Mouse (Mus musculus) liver, adult 2 months (tissue): Measurements from ENCODE around the gene Gm13030.

Source experiments
- CTCF ChIP-seq: fragments of 200-500 bp; IDR thresholded peaks from 2 replicates; pipeline ENCODE4 v1.5.1; 2011; ENCODE audit warnings: low read depth, low read length, control low read depth
- POLR2A ChIP-seq: fragments of 200-500 bp; IDR thresholded peaks from 2 replicates; pipeline ENCODE4 v1.6.1; 2011; ENCODE audit warnings: low read length, control low read depth; ENCODE audit not compliant: insufficient read depth; ENCODE audit errors: extremely low read depth

DNA sequence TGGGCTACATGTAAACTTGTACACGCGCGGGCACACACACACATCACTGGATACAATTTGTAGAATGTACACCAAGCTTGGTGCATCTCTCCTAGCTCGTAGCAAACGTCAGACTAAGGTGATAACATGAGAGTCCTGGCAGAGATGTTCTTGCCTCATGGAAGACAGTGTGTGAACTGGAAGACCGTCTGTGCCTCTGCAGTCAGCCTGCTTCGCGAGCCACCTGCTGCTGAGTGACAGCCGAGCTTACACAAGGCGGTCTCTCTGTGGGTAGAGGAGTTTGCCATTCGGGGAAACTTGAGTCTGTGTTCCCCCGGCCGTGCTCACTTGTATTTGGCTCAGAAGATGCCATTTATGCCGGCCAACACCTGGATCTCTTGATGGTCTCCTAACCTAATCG is 15.3 kb downstream of the Gm13030 start:
- no peak for TF ChIP-seq POLR2A
- no peak for TF ChIP-seq CTCF
